Mouse (Mus musculus) thymus, adult 2 months (tissue): ENCODE results near the gene Pom121l2.

Experiments used
- CTCF ChIP-seq: fragments of 200-500 bp; IDR thresholded peaks from 2 replicates; pipeline ENCODE4 v1.5.1; 2012; ENCODE audit warnings: mild to moderate bottlenecking, control low read depth, low read length, moderate library complexity, borderline replicate concordance; ENCODE audit not compliant: control insufficient read depth, poor library complexity, insufficient read depth; ENCODE audit errors: extremely low read depth
- POLR2A ChIP-seq: fragments of 200-500 bp; IDR thresholded peaks from 2 replicates; pipeline ENCODE4 v1.6.1; 2012; ENCODE audit warnings: mild to moderate bottlenecking, low read length, control low read depth, moderate library complexity; ENCODE audit not compliant: control insufficient read depth, poor library complexity, insufficient read depth; ENCODE audit errors: extremely low read depth

DNA sequence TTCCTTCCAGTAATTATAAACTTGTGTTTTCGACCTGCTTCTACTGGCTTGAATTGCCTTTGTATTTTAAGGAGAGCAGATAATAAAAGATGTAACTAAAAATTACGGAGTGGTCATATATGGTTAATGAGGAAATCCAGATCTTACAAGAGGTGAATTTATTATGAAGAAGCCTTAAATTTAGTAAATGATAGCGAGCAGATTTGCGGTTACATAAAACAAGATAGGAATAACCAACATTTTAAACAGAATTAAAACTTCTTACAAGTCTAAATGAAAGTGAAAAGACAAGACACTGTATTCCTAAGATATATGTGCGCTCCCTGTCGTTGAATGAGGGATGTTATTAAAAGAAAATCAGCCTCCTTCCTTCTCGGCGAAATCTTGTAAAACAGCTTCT lies 13.9 kb downstream of the Pom121l2 start:
- TF ChIP-seq POLR2A (no peak), CTCF (no peak)
